Mouse (Mus musculus): Measurements from ENCODE around the gene 5730522E02Rik.

The 5730522E02Rik gene

GRCm38 (mm10) chr11:26128385-26128784 lies 82.2 kb downstream of the 5730522E02Rik start:
- DNase-seq (ENCODE audit: low spot score in 2 of 2): no peak

GRCm38 (mm10) chr11:26125923-26126322 lies 84.6 kb downstream of the 5730522E02Rik start:
- no peak for DNase-seq (ENCODE audit: low spot score in 2 of 2)

GRCm38 (mm10) chr11:26120781-26121557 lies 89.6 kb downstream of the 5730522E02Rik start:
- DNase-seq (ENCODE audit: low spot score in 2 of 2): no peak

GRCm38 (mm10) chr11:26117651-26118050 lies 92.9 kb downstream of the 5730522E02Rik start:
- no peak for DNase-seq (ENCODE audit: low spot score in 2 of 2)

GRCm38 (mm10) chr11:26112206-26112605 lies 98.4 kb downstream of the 5730522E02Rik start:
- DNase-seq (ENCODE audit: low spot score in 2 of 2): no peak

GRCm38 (mm10) chr11:26108647-26109046 lies 101.9 kb downstream of the 5730522E02Rik start:
- DNase-seq (ENCODE audit: low spot score in 2 of 2): no peak

- no peak for DNase-seq (ENCODE audit: low spot score in 2 of 2)
Observed at GRCm38 (mm10) chr11:26104680-26105079, 105.9 kb downstream of the 5730522E02Rik start.

- no peak for DNase-seq (ENCODE audit: low spot score in 2 of 2)
Observed at GRCm38 (mm10) chr11:26103698-26104097, 106.9 kb downstream of the 5730522E02Rik start.

- DNase-seq (ENCODE audit: low spot score in 2 of 2): no peak
Observed at GRCm38 (mm10) chr11:26102878-26103277, 107.7 kb downstream of the 5730522E02Rik start.

GRCm38 (mm10) chr11:26100077-26100476 lies 110.5 kb downstream of the 5730522E02Rik start:
- no peak for DNase-seq (ENCODE audit: low spot score in 2 of 2)

GRCm38 (mm10) chr11:26098933-26099332 lies 111.6 kb downstream of the 5730522E02Rik start:
- no peak for DNase-seq (ENCODE audit: low spot score in 2 of 2)

GRCm38 (mm10) chr11:26096095-26096494 lies 114.5 kb downstream of the 5730522E02Rik start:
- DNase-seq (ENCODE audit: low spot score in 2 of 2): no peak

- DNase-seq (ENCODE audit: low spot score in 2 of 2): no peak
Observed at GRCm38 (mm10) chr11:26088993-26089392, 121.6 kb downstream of the 5730522E02Rik start.

- no peak for DNase-seq (ENCODE audit: low spot score in 2 of 2)
Observed at GRCm38 (mm10) chr11:26086679-26087078, 123.9 kb downstream of the 5730522E02Rik start.

- no peak for DNase-seq (ENCODE audit: low spot score in 2 of 2)
Observed at GRCm38 (mm10) chr11:26085380-26086035, 125.1 kb downstream of the 5730522E02Rik start.

GRCm38 (mm10) chr11:26076335-26076734 lies 134.2 kb downstream of the 5730522E02Rik start:
- DNase-seq (ENCODE audit: low spot score in 2 of 2): no peak

GRCm38 (mm10) chr11:26075536-26075935 lies 135.0 kb downstream of the 5730522E02Rik start:
- no peak for DNase-seq (ENCODE audit: low spot score in 2 of 2)

GRCm38 (mm10) chr11:26073638-26074294 lies 136.8 kb downstream of the 5730522E02Rik start:
- DNase-seq (ENCODE audit: low spot score in 2 of 2): no peak

- DNase-seq (ENCODE audit: low spot score in 2 of 2): no peak
Observed at GRCm38 (mm10) chr11:26072101-26072500, 138.5 kb downstream of the 5730522E02Rik start.

GRCm38 (mm10) chr11:26063252-26063651 lies 147.3 kb downstream of the 5730522E02Rik start:
- DNase-seq (ENCODE audit: low spot score in 2 of 2): no peak

GRCm38 (mm10) chr11:26061471-26062137 lies 149.0 kb downstream of the 5730522E02Rik start:
- no peak for DNase-seq (ENCODE audit: low spot score in 2 of 2)

GRCm38 (mm10) chr11:26013527-26013926 lies 197.0 kb downstream of the 5730522E02Rik start:
- no peak for DNase-seq (ENCODE audit: low spot score in 2 of 2)

Data from spleen, postnatal 14 days (tissue).